Mouse (Mus musculus) kidney, embryonic 14.5 days (tissue): Measurements from ENCODE around the gene Hephl1. TPM values are rescaled to one million over a fixed set of nuclear protein-coding genes. Genes with fewer than 3 reads are reported as not detected.

Experiments
- ATAC-seq: fragments of 200-750 bp; cut with Nextera tagmentation; 2 replicates; pipeline ENCODE4 v1.8.0; 2017; ENCODE audit warnings: moderate number of reproducible peaks, mild to moderate bottlenecking, moderate TSS enrichment, moderate library complexity; ENCODE audit not compliant: low FRiP score, low TSS enrichment
- H3K27ac ChIP-seq: fragments of 300-500 bp; sonication (generic); 2 replicates; pipeline ENCODE4 v1.5.1; 2014; ENCODE audit warnings: low read depth, mild to moderate bottlenecking, low read length, moderate library complexity, mixed read lengths
- H3K27me3 ChIP-seq: fragments of 300-500 bp; sonication (generic); 2 replicates; pipeline ENCODE4 v1.6.1; 2014; ENCODE audit warnings: mild to moderate bottlenecking, low read length; ENCODE audit not compliant: control insufficient read depth, insufficient read depth
- H3K36me3 ChIP-seq: fragments of 300-500 bp; sonication (generic); 2 replicates; pipeline ENCODE4 v1.6.1; 2014; ENCODE audit warnings: low read length, mixed read lengths; ENCODE audit not compliant: control insufficient read depth, insufficient read depth
- H3K4me1 ChIP-seq: fragments of 300-500 bp; sonication (generic); 2 replicates; pipeline ENCODE4 v1.6.1; 2014; ENCODE audit warnings: low read length, mixed read lengths; ENCODE audit not compliant: control insufficient read depth, insufficient read depth
- H3K4me2 ChIP-seq: fragments of 300-500 bp; sonication (generic); replicated peaks from 2 replicates; pipeline ENCODE4 v1.6.1; 2014; ENCODE audit warnings: low read depth, mild to moderate bottlenecking, low read length
- H3K4me3 ChIP-seq: fragments of 300-500 bp; sonication (generic); 2 replicates; pipeline ENCODE4 v1.5.1; 2014; ENCODE audit warnings: mild to moderate bottlenecking, low read length
- H3K9ac ChIP-seq: fragments of 300-500 bp; sonication (generic); 2 replicates; pipeline ENCODE4 v1.6.1; 2014; ENCODE audit warnings: low read depth, mild to moderate bottlenecking, low read length, moderate library complexity
- H3K9me3 ChIP-seq: fragments of 300-500 bp; sonication (generic); 2 replicates; pipeline ENCODE4 v1.6.1; 2016; ENCODE audit warnings: low read length; ENCODE audit not compliant: control insufficient read depth
- WGBS: fragments of 180-500 bp; shearing (Covaris S2); extraction: QIAGEN DNeasy Blood & Tissue Kit; methylation state at CpG from one replicate; pipeline ENCODE4 v1.1.7; 2014; 5-methylcytosine and 5-hydroxymethylcytosine counted together
- polyA plus RNA-seq: library from polyadenylated mRNA; unstranded; fragments of >200 nt; fragmentation: Nextera tagmentation; extraction: Ambion mirVana; gene quantifications from 2 replicates; pipeline ENCODE4 v1.2.1, GENCODE M21; 2014

Hephl1 gene
- polyA plus RNA-seq, 1 experiment from 2014 or later, result not detected

DNA sequence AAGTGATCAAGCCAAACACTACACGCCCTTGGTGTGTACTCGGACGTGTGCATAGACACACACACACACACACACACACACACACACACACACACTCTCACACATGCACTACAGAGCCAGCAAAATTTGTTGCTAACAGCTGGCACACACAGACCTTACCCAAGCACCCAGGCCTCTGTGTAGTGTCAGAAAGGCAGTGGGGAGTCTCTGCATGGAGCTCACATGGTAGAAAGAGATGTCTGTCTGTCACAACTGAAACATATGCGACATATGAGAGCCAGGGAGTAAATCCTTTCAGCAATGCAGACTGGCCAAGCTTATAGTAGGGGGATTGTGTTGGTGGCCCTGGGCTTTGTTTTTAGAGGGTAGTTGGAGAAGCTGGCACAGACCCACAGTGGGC, 79.1 kb downstream of the Hephl1 start:
- Histone ChIP-seq H3K4me1 (no peaks in the 10 kb centered on the region), H3K9ac (no peak overlapping the region), H3K27me3 (no peaks in the 10 kb centered on the region), H3K36me3 (no peaks in the 10 kb centered on the region), H3K9me3 (no peaks in the 10 kb centered on the region), H3K4me2 (no peak overlapping the region), H3K4me3 (no peak overlapping the region), H3K27ac (no peak overlapping the region)
- 86% methylated on average over 4 of the region's 4 CpGs for WGBS
- no peak for ATAC-seq

DNA sequence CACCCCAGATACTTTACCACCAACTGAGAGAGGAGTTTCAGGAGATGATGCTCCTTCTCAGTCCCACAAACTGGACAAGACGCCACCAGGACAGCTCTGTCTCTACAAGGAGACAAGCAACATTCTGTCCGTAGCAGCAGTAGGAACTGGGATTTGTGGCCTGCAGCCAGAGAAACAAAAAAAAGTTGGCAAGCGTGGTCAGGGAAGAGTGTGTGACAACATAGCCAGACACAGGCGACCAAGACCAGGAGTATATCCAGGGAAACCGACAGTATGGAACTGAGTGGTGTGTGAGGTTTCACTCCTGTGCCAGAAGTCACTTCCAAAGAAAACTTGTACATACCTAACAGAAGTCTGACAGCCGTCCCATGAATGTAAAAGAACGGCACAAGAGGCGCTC, 81.1 kb downstream of the Hephl1 start:
- ATAC-seq, result no peak
- Histone ChIP-seq H3K27me3 (no peaks in the 10 kb centered on the region), H3K36me3 (no peaks in the 10 kb centered on the region), H3K9ac (no peak overlapping the region), H3K4me1 (no peaks in the 10 kb centered on the region), H3K4me3 (no peak overlapping the region), H3K4me2 (no peak overlapping the region), H3K9me3 (no peaks in the 10 kb centered on the region), H3K27ac (no peak overlapping the region)
- 76% methylated on average over 8 of the region's 8 CpGs for WGBS

DNA sequence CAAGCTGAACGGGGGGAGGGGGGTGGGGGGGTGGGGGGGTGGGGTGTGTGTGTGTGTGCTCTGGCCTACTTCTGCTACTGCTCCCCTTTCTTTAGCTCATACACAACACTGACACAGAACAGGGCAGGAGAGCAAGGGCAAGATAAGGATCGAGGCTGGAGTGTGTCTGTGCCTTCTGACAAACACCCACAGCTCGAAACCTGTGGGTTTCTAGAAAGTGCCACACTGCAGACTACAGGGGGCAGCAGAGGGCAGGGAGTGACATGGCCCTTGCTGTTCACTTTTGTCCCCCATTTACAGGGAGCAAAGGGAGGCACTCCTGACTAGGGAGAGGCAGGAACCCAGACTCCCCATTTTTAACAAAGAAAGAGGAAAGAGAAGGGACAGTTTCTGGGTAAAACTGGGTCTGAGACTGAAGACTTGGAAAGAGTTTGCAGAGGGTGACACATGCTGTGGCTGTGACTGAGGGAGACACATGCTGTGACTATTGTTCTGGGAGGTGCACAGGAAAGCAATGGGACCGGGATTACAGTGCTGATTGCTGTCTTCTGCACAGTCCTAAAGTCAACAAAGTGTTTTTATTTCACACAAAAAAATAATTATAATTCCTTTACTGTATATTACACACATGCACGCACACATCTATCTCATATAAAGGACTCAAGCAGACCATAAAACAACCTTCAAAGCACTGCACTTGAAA, 82.7 kb downstream of the Hephl1 start:
- Histone ChIP-seq H3K27ac (no peak overlapping the region), H3K27me3 (no peaks in the 10 kb centered on the region), H3K4me3 (no peak overlapping the region), H3K36me3 (no peaks in the 10 kb centered on the region), H3K9me3 (no peaks in the 10 kb centered on the region), H3K4me1 (no peaks in the 10 kb centered on the region), H3K4me2 (no peak overlapping the region), H3K9ac (no peak overlapping the region)
- WGBS, result 67% methylated on average over 5 of the region's 5 CpGs
- ATAC-seq, result peak; percentile 59; the same call in 1 of the 2 replicates

DNA sequence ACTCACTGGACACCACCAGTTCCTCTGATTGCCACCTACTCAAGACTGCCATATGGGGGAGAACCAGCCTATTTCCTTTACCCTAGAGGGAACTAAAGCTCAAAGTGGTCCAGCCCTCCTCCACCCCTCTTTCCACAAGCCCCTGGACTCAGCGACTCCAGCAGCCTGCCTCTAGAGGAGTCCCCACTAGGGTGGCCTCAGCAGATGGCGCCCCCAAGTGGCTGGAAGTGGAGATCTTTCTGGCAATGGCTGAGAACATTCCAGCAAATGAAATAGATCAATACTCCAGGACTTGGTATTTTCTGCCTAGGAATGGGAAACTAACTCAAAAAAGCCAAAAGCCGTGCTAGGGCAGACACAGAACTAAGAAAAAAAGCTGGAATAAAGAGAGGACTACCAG, 84.2 kb downstream of the Hephl1 start:
- Histone ChIP-seq H3K36me3 (no peaks in the 10 kb centered on the region), H3K4me1 (no peaks in the 10 kb centered on the region), H3K4me2 (no peak overlapping the region), H3K27me3 (no peaks in the 10 kb centered on the region), H3K4me3 (no peak overlapping the region), H3K9ac (no peak overlapping the region), H3K27ac (no peak overlapping the region), H3K9me3 (no peaks in the 10 kb centered on the region)
- 73% methylated on average over 3 of the region's 3 CpGs for WGBS
- no peak for ATAC-seq

DNA sequence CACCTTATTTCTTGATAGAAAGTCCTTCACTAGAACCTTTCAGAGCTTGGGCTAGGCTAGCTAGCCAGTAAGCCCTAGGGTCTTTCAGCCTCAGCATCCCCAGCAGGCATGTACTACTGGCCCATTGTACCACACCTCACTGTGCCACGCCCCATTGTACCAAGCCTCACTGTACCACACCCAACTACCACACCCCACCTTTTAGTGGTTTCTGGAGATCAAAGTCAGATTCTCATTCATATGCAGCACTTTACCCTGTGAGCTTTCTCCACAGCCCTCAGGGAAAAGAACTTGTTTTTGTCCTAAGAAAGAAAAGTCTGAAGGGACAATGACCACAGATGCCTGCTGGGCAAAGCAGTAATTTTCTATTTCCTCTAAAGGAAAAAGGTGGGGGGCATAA, 88.9 kb downstream of the Hephl1 start:
- no peaks in the 10 kb centered on the region for H3K27me3 ChIP-seq
- no peak overlapping the region for H3K27ac ChIP-seq
- ATAC-seq, result no peak
- WGBS, result 93% methylated on average over 1 of the region's 1 CpGs
- H3K36me3 ChIP-seq, result peaks cover 13% of the 10 kb centered on the region; the same call in 1 of the 2 replicates
- H3K4me3 ChIP-seq, result no peak overlapping the region
- H3K9ac ChIP-seq, result no peak overlapping the region
- no peak overlapping the region for H3K4me2 ChIP-seq
- H3K9me3 ChIP-seq, result no peaks in the 10 kb centered on the region
- H3K4me1 ChIP-seq, result no peaks in the 10 kb centered on the region

DNA sequence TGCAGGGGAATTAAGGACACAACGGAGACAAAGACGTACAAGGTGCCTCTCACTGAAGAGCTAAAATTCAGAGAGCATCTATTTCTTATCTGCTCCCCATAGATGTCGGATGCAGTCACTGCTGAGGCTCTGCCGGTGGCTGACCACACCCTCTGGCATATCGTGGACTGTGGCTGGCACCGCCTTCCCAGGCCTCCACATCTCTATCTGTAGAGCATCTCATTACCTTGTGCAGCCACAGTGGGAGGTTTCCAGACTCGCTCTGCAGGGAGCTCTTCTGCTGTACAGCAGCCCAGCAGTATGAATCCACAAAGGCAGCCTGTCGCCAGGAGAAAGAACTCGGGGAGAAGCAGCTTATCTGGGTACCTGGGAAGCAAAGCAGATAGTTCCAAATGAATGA, 90.8 kb downstream of the Hephl1 start:
- peaks cover 13% of the 10 kb centered on the region; the same call in 1 of the 2 replicates for H3K36me3 ChIP-seq

DNA sequence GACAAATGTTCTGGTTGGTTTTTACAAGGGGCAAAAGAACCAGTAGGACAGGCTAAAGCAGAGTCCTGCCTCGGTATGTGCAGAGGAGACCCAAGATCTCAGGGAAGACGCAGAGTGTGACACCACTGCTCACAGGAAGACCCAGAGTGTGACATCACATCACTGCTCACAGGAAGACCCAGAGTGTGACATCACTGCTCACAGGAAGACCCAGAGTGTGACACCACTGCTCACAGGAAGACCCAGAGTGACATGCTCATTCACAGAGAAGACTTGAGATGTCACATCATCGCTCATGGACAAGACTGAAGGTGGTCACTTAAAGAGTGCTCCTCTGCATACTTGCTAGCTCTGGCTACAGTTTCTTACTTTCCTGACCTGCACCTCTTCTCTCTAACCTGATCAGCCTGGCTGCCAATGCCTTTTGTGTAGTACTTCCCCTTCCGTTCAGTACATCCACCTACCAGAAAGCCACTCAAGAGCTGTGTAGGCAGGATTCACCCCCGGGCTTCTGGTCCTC, 91.3 kb downstream of the Hephl1 start:
- 92% methylated on average over 5 of the region's 5 CpGs for WGBS
- peaks cover 13% of the 10 kb centered on the region; the same call in 1 of the 2 replicates for H3K36me3 ChIP-seq
- no peak for ATAC-seq
- H3K4me1 ChIP-seq, result no peaks in the 10 kb centered on the region
- H3K27ac ChIP-seq, result no peak overlapping the region
- H3K9me3 ChIP-seq, result no peaks in the 10 kb centered on the region
- no peak overlapping the region for H3K4me2 ChIP-seq
- no peaks in the 10 kb centered on the region for H3K27me3 ChIP-seq
- no peak overlapping the region for H3K4me3 ChIP-seq
- H3K9ac ChIP-seq, result no peak overlapping the region

More for the DNA sequence above, 90.8 kb downstream of the Hephl1 start:
- ATAC-seq, result no peak
- H3K27ac ChIP-seq, result no peak overlapping the region
- no peaks in the 10 kb centered on the region for H3K9me3 ChIP-seq
- no peak overlapping the region for H3K4me2 ChIP-seq
- H3K9ac ChIP-seq, result no peak overlapping the region
- no peak overlapping the region for H3K4me3 ChIP-seq
- H3K27me3 ChIP-seq, result no peaks in the 10 kb centered on the region
- WGBS, result 92% methylated on average over 9 of the region's 9 CpGs
- H3K4me1 ChIP-seq, result no peaks in the 10 kb centered on the region

DNA sequence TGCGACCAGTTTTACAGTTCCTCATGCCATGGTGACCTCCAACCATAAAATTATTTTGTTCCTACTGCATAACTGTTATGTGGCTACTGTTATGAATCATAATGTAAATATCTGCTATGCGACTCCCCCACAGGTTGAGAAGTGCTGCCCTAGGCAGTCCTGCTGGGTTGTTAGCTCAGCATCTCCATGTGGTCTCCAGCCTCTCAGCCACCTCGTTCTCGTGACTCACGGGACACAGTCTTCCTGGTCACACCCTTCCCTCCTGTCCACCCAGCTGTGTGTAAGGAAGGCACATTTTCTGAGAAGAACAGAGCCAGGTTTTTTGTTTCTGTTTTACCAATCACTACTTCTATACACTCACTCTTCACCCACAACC, 93.2 kb downstream of the Hephl1 start:
- no peak for ATAC-seq
- 79% methylated on average over 5 of the region's 5 CpGs for WGBS
- peaks cover 13% of the 10 kb centered on the region; the same call in 1 of the 2 replicates for H3K36me3 ChIP-seq
- H3K27ac ChIP-seq, result no peak overlapping the region
- H3K4me1 ChIP-seq, result no peaks in the 10 kb centered on the region
- no peak overlapping the region for H3K4me2 ChIP-seq
- no peak overlapping the region for H3K9ac ChIP-seq
- H3K9me3 ChIP-seq, result no peaks in the 10 kb centered on the region
- H3K27me3 ChIP-seq, result no peaks in the 10 kb centered on the region
- no peak overlapping the region for H3K4me3 ChIP-seq
